Mouse (Mus musculus) urinary bladder, postnatal 14 days (tissue): ENCODE measurements around the gene Ccdc28b.

Source experiments
- DNase-seq: peaks from one replicate; pipeline ENCODE4 v3.0.0; 2021; ENCODE audit warnings: low spot score

Ccdc28b gene

DNA sequence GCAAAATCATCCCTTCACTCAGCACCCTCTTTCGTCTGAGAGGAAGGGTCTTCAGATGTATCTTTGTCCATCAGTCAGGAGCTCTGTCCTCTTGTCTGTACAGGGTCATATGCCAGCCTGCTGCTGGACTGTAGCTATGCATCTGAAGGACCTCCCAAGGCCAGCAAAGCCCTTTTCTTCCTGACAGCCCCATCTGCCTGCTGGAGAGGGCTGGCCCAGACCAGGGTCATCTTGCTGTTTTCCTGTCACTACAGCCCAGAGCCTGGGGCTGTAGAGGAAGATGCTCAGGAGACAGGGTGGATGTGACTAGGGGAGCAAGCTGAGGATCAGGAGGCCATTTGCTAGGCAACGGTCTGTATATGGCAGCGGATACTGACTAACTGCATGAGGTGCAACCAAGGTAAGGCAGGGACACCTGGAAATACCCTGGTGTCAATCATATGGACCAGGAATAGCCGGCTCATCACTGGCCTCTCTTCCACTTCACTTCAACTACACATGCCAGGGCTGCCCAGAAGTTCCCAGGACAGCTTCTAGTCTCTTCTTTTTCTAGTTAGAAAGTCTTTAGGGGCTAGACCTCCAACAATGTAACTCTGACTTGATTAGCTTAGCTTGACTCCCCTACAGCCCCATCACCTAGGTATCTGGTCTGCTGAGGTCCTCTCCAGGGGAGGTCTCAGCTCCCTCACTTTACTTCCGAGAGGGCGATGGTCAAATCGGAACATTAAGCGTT is 778 bp downstream of the Ccdc28b start:
- DNase-seq, result no peak

DNA sequence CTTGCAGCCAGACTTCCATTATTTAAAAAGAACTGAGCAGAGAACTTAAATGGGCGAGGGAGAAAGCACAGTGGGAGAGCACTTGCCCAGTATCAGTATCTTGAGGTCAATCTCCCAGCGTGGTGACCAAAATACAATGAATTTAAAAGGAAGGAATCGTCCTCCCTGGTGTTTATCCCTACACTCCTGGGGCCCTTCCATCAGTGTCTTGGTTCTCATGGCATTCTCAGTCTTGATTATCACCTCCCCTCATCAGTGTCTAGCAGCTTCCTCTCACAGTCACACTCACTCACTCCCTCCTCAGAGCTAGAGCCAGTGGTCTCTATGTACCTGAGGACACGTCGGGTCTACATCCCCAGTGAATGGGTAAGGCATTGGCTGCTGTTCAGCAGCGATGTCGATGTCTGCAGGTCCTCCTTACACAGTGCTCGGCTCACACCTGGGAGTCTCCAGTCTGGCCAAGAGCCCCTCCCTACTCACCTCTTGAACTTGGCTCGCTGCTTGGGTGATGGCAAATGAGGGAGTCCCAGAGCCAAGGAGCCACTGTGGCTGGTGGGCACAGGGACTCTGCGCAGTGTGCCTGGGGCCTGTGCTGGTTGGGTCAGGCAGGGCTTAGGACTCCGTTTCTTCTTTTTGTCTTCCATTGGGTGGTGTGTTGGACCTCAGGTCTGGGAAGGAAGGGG is 1.5 kb downstream of the Ccdc28b start:
- no peak for DNase-seq

DNA sequence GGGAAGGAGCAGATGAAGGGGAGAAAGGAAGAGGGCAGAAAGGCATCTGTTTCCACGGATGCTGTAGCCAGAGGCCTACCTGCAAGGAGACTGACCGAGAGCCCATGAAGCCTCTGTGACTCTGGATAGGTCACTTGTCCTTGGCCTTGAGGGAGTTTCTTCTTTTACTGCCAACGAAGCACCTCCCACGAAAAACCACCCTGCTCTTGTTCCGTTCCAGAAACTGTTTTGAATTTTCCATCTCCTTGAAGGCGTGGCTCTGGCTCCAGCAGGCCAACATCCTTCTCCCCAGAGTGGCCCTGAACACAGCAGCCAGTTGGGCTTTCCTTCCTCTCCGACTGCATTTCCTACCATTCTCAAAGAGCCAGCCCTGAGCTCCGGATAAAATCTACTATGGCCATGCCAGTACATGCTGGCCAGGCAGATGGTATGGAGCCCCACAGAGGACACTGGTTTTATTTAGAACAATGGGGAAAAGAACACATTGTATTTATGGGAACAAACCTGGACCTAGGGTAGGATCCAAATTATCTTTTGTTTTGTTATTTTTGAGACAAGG is 2.4 kb downstream of the Ccdc28b start:
- DNase-seq, result no peak

DNA sequence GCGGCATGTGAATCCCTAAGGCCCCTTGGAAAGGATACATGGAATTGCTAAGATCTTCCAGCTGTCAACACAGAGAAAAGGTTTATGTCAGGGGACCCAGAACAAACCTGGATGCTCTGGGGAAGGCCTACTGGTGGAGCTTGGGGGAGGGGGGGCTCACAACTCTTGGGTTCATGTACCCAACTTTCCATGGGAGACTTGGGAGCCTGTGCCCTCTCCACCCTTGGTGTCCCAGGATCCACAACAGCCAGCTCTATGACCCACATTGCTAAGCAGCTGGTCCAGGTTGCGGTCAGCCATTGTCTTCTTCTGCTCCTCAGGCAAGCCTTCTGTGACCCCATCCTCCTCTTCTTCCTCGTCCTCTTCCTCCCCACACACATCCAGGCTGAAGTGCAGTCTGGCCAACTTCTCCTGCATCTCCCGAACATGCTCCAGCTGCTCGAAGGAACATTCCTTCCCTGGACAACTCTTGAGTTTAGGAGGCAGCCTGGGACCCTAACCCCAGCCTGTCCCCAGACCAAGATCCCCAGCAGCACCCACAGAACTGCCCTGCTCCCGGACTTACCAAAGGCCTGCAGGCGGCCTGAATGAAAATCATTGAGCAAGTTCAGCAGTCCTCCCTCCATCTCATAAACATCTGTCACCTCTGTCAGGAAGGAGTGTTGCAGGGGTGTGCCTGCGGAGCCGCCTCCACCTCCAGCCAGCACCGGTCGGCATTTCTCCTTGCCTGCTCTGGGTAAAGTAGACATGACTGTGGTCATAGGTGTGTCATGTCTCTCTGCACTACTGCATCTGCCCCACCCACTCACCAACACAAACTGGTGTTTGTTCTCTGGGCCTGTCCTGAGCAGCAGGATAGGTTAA is 3.1 kb downstream of the Ccdc28b start:
- no peak for DNase-seq

DNA sequence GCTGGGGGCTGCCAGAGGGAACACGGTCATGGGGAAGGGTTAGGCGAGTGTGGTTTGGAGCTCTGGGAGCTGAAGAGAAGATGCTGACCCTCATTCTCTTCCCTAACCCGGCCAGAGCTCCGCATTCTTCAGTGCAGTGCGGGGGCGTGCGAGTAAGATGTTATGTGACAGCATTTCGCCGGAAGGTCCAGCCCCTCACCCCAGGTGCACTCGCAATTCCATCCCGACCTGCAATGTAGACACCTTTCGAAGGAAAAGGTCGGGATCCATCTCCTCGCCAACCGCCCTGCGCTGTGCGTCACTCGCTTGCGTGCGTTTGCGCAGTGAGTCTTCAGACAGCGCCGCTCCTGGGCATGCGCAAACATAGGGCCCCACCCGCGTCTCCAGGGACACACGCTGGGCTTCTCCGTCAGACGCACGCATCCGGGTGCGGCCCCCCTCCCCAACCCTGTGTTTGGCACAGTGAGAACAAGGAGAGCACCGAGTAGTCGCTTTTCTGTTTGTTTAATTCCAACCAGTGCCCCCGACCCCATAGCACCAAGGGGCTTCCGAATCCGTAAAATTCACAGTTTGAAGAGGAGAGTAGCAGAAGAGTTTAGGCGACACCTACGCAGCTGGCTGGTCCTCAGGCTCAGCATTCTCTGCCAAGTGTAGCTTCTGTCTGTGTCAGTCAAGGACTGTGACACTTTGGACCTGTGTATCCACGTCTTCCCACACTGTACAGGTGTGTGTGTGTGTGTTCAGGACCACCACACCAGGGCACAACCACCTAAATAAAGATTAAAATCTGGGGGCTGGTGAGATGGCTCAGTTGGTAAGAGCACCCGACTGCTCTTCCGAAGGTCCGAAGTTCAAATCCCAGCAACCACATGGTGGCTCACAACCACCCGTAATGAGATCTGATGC is 4.7 kb downstream of the Ccdc28b start, which contains the start of gene Iqcc:
Iqcc (minus strand) TSS at position 314 of the 906 bp plus-strand sequence.
- peak; percentile 97 for DNase-seq

DNA sequence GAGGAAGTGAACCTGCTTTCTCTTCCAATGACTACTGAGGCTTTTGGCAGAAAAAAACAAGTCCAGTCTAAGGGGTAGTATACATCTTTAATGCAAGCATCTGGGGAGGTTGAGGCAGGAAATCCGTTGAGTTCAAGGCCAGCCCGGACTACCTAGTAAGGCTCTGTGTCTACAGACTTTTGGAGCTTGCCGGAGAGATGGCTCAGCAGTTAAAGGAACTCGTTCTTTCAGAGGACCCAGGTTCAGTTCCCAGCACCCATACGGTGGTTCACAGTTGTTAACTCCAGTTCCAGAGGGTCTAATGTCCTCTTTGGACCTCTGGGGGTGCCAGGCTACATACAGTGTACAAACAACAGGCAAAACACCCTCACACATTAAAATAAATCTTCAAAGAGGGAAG is 5.7 kb downstream of the Ccdc28b start:
- DNase-seq, result no peak

DNA sequence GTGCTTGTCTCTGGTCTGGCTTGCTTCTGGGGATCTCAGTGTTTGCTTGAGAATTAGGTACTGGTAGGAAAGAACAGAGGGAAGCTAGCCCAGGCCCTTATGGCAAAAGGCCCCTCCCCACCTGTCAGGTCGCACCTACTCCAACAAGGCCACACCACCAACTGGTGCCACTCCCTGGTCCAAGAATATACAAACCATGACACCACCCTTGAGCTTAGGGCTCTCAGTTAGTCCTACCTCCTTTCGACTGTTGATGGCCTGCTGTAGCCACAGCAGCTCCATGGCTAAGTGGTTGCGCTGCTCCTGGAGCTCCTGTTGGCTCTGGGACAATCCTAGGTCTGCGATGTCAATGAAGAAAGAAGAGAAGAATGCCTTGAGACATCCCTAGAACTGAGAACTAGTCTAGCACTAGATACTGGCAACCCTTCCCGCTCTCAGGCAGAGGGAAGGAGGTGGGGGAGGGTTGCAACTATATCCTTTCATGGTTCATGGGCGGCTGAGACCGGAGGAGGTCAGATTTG is 6.6 kb downstream of the Ccdc28b start:
- no peak for DNase-seq

DNA sequence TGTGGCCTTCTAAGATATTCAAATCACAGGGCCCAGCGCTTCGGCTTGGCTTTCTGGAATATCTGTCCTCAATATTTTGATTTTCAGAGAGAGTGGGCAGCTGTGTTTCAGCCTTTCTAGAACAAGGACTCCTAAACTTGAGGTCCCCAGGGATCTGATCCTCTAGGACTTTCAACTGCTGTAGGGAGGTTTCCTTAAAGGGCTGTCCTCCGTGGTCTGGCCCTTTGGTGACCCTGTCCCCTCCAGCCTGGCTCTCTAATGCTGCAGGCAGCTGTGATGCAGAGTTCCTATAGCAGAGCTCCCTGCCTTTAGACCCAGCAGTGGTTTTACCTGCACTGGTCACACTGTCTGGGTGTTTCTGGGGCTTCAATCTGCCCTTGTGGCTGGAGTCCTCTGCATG is 7.1 kb downstream of the Ccdc28b start:
- DNase-seq, result no peak

DNA sequence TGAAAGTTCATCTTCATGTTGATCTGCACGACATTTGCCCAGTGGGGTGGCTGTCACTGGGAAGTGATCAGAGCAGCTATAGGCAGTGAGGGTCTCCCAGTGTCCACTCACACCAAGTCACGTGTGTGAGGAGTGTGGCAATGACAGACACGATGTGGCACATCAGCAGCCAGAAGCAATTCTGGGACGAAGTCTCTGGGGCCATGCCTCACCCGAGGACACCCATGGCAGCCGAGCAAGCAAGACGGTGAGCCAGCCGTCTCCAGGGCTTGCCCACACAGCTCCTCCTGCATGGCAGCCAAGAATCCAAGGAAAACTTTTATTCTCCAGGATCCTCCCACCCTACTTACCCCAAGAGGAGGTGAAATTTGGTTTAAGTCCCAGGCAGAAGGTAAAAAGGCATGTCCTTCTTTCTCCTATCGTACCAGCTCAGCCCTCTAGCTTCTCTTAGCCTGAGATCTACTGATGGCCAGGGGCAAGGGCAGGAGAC is 7.9 kb downstream of the Ccdc28b start:
- no peak for DNase-seq

DNA sequence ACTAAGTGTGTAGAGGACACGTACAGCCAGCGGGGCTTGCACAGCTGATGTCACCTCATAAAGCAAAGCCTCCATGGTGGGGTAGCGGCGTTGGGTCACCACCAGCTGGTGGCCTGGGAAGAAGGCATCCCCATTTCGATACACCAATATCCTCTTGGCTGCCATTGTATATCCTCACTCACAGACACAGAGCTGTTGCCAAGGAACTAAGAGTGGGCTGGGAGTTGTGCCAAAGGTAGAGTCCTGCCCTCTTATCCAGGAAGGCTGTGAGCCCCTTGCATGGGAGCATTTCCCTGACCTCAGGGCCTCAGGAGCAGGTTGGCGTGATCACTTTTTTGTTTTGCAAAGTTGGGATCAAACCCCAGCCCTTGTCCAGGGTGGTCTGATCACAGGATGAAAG is 9.7 kb downstream of the Ccdc28b start, which contains the start of gene Dcdc2b:
Dcdc2b (minus strand) TSS at position 165 of the 400 bp plus-strand sequence.
- no peak for DNase-seq

DNA sequence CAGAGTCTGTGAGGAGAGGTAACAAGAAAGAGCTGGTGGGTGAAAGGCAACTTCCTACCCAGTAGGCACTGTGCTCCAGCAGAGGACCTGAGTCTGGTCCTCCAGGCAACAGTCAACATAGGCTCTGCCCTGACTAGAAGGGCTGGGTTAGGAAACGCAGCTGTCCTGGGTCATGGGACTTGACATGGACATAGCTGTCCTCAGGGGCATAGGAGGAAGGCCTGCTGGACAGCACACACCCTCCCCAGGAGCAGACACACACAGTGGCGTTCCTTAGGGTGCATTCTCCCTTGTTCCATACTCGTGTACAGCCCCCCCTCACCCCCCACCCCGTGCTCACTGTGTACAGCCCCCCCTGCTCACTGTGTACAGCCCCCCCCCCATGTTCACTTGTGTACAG is 13.3 kb downstream of the Ccdc28b start:
- DNase-seq, result no peak

DNA sequence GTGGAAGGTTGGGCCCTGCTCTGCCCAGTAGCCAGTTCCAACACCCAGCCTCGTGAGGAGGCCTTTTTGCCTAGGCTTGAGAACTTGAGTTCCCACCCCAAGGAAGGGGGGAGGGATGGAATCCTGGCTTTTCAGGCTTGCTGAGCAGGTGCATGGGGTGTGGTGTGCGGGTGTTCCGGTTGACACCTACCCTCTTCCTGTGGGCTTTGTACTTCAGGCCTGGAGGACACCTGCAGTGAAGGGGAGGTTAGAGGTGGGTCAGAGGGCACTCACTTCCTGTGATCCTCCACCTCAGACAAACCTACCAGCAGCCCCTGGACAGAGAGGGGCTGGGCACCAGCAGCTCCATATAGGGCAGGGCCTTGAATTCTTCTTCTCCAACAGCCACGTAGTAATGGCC is 13.7 kb downstream of the Ccdc28b start:
- no peak for DNase-seq

DNA sequence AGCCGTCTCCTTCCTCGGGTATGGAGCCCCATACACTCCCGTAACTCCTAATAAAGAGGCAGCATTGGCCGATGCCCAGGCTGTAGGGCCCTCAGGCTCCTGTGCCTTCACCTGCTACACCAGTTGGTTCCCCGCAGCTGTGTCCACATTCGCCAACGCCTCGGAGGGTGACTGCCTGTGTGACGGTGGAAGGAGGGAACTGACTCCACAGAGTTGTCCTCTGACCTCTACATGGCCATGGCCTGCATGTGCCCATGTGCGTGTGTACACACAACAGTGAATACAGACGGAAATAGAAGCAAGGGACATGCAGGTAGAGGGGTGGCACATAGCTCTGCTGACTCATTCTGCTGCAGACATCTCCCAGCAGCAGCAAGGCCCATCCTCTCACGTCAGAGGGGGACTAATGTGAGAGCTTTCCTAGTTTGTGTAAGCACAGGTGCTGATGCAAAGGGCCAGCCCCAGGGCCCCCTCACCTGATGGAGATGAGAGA is 14.6 kb downstream of the Ccdc28b start:
- DNase-seq, result no peak

DNA sequence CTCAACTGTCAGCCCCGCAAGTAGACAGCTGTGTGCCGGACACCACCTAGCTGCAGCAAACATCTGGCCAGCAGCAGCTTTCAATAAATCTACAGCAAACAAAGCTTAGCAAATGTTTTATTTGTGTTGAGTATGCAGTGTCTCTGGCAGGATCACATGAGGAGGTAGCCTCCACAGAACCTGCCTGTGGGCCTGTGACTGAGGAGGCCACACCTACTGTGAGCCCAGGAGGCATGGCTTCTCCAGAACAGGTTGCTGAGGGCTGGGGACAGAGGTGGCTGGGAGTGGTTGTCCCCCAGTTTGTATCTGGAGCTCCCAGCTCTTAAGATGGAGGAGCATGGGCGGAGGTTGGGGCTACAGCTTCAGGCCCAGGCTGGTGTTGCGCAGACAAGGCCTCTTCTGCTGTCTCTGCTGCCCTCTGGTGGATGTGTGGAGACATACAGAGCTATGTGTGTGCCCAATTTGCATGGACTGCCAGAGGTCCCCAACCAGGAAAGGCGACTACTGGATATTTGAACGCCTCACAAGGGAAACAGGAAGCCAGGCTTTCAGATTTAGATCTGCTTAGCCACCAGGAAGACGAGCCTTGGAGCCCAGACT is 15.2 kb downstream of the Ccdc28b start:
- peak; percentile 87 for DNase-seq

DNA sequence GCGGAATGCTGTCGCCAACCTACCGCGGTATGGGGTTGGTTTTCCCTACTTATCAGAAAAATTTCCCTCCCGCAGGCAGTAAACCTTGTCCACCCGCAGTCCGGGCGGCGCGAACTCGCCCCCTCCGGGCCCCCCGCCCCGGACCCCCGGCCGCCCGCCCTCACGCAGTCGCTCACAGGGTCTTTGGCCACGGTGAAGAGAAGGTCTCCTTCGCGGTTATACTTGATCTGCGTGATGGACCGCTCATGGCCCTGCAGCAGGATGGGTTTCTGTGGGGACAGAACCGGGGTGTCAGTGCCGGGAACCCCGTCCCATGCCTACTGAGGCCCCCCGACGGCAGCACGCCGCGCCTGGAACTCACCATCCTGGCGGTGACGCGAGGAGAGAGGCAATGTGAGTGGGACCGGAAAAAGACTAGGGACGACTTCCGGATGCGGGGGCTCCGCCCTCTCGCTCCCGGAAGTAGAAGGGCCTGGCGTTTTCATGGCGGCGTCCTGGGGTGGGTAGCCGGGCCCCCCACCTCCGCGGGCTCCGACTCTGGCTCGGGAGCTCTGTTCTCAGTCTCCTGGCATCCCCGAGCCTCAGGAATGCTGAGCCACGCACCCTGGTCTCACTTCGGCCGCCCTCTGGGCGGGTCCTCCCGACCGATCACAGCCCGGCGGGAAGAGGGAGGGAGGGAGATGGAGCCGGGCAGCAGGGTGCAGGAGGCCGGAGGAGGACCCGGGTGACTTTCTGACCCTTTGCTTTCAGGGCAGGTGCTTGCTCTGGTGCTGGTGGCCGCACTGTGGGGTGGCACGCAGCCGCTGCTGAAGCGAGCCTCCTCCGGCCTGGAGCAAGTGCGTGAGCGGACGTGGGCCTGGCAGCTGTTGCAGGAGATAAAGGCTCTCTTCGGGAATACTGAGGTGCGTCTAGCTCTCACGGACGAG is 23.3 kb downstream of the Ccdc28b start, which contains the start of the genes Eif3i and Tmem234:
Eif3i (minus strand) TSS at position 416 of the 926 bp plus-strand sequence.
Tmem234 (plus strand) TSS at position 436 of the 926 bp plus-strand sequence.
- DNase-seq, result peak; percentile 83

DNA sequence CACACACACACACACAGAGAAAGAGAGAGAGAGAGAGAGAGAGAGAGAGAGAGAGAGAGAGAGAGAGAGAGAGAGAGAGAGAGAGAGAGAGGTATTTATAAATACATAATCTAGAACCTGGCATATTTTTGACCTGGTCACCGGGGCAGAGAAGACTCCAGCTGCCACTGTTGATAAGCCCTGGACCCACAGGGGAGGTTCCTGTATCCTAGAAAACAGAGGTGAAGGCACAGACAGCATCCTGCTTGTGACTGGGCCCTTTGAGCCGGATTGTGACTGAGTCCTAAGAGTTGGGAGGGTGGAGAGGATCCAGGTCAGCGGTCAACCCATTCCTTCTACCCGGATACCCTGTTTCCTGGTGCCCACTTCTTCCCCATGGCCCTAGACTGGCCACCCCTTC is 34.9 kb downstream of the Ccdc28b start:
- DNase-seq, result no peak

DNA sequence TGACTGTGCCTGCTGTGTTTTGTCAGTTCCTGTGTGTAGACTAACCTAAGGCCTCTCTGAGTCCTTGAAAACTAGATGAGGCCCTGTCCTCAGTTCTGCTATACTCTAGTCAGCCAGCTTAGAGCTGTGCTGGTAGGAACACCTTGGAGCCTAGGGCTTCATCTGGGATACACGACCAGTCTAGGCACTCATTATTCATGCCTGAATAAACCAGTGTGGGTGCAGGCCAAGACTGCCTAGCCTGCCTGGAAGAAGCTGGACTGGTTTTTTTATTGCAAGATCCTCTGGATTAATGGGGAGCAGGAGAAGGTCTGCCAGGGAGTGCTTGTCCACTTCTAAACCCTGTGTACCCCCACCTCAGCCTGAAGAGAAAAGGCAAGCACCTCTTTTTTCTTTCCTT is 36.8 kb downstream of the Ccdc28b start:
- DNase-seq, result no peak

DNA sequence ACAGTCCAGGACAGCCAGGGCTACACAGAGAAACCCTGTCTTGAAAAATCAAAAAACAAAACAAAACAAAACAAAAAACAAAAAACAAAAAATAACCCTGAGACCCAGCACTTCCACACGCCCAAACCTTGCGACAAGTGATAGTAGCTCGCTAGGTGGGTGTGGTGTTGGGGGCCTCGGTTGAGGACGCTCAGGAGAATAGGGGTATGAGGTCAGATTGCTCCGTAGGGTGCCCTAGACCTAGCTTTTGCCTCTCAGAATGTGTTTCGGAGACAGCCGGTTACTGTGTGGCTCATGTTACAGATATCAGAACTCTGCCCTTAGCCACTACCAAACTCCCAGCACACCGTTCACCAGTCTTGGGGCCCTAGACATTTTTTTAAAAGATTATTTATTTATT is 38.0 kb downstream of the Ccdc28b start:
- no peak for DNase-seq
